Mouse (Mus musculus) mouse trophoblast stem cell (cell line): ENCODE measurements at regions not wholly inside any gene's neighbourhood (a gene's known extent, or its start where the extent isn't known, plus 50 kb on each side); places are given as distances from the start of the nearest gene placed in this dataset.
"Not testable (repeated sequence)": the region's sequence is repeated elsewhere in the genome, so short reads cannot be mapped to it uniquely, and the experiment has no call there.

ENCODE experiments used
- in situ Hi-C, 2 experiments: fragments of 300-500 bp; cut with MseI, MboI; formaldehyde crosslinking; loops; 2 replicates in 1 of 2; 3 replicates in 1 of 2; pipeline ENCODE4 v1.15.1; 2025

DNA sequence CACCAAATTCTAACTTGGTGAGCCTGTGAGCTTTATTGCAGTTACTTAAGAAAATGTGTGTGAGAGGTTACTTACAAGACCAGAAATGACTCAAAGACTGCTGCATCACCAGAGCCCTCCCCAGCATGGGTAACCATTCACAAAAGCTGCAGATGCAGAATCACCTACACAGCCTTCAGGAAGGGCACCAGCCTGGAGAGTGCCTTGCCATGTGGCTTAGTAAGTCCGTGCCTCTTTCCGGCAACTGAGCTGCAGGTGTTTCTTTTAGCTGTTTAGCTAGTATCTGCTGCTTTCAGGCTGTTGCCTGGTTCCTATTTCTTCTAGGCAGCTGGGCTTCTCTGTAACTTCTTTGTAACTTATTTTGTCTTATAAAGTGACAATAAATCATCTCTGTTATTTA lies 213.2 kb upstream of the Stxbp6 start:
- in situ Hi-C loops = no loop called here

DNA sequence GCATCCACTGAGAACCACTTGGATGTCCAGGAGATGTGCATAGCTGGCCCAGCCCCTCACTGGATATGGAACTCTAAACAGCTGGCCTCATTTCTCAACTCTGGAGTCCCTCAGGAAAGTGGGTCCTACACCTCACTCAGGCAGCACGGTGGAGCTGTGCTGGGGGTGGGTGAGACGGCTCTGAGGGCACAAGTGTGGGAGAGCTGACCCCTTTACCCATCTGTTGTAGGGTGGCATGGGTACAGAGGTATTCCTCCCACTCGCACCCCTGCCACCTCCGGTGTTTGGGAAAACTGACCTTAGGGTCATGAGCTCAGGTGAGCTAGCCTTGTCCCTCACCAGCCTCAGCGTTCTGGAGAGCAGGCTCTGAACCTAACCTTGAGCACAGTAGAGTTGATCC lies 181.8 kb upstream of the Stxbp6 start:
- in situ Hi-C loops = no loop called here

DNA sequence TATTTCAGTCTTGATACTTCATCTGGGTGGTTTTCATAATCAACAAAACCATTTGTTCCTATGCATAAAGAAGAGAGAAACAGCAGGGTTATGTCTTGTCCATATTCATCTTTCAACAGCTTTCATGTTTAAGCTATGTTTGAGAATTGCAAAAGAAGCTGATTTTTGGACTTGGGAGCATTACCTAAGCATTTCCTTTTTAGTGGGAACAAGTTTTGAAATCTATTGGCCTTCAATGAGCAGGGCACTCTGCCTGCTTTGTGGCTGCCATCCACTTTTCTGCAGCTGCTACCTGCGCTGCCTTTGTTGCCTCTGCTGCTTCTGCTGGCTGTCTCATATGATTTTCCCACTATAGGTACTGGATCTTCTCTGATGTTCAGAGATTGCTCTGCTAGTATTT lies 136.6 kb upstream of the Stxbp6 start:
- in situ Hi-C loops = no loop called here

DNA sequence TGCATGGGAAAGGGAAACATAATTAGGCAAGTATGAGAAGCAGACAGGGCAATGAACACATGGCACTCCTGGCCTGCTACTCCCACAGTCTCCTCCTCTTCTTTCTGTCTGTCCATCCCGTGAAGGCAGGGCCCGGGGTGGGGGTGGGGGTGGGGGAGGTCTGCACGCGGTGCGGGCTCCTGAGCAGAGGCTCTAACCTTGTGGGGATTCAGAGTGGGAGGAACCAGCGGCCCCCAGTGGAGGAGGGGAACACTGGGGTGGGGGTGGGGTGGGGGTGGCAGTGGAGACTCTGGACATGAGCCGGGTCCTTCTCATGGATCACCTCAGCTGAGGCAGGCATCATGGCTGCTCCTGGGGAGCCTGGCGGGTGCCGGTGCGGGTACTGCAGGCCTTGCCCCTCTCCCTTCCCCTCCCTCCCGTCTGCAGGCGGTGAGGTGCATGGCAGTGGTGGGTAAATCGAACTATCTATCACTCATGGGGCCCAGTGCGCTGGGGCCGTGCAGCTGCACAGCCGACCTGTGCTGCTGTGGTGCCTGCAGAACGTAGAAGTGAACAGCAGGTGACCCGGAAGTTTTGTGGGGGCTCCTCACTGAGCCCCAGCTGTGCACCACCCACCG lies 120.9 kb upstream of the Stxbp6 start:
- in situ Hi-C loops = no loop called here

DNA sequence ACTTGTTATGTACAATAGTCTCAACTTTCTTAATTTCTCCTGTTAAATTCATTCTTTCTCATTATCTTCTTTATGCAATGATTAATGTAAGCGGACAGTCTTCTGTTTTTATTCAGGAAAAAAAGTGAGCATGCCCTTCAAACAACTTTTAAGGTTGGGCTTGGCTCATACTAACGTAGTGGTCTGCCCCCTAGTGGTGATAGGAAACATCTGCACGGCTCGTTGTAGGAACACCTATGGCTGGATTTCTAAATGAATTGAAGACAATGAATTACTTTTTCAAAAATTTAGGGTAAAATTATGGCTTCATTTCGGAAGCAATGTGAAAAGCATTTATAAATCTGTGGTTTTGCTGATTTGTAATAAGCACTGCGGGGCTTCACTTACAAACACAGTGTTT lies 112.6 kb upstream of the Stxbp6 start:
- in situ Hi-C loops = no loop called here

DNA sequence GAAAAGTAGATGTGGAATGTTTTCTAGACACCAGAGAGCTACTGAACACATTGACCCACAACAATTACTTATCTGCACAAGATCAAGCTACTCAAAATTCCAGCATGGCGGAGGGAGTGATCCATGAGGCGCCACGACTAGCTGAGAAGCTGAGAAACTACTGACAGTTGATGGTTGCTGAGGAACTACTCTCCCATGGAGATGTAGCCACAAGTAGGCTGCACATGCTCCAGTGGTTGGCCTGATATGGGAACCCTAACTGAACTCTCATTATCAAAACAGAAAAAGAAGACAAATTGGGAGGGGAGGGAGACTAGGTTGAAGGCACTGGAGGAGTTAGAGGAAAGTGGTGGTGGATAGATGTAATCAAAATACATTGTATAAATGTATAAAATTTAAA lies 110.0 kb upstream of the Stxbp6 start:
- in situ Hi-C loops = no loop called here

DNA sequence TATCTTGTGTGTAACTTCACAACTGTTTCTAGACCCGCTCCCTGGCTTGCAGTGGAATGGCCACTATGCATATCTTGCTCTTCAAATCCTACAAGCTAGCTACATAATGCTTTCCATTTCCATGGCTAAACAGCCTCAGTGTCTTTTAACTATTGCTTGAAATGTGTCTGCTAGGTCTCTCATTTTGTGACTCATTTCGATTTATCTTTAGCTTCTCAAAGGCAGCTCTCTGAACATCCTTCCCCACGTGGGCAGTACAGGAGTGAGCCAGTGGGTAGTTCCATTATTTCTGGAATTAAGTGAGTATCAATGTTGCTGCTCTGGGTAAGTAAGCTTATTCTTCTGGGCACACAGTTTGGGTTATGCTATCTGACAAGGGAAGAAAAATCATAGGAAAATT lies 102.9 kb upstream of the Stxbp6 start:
- in situ Hi-C loops = no loop called here

GRCm38 (mm10) chr12:45175259-45175658 lies 100.8 kb upstream of the Stxbp6 start:
- in situ Hi-C loops = not testable (repeated sequence)

GRCm38 (mm10) chr12:45171927-45172642 lies 97.6 kb upstream of the Stxbp6 start:
- in situ Hi-C loops = loop anchor here in 1 of 2 experiments (25.0 kb wide), 1 partner anchor 160 kb away; no protein-coding TSS in a partner anchor

GRCm38 (mm10) chr12:45162011-45162410 lies 87.5 kb upstream of the Stxbp6 start:
- in situ Hi-C loops = loop anchor here (10.0 to 25.0 kb wide), 2 partner anchors 150 to 317 kb away; no protein-coding TSS in a partner anchor

DNA sequence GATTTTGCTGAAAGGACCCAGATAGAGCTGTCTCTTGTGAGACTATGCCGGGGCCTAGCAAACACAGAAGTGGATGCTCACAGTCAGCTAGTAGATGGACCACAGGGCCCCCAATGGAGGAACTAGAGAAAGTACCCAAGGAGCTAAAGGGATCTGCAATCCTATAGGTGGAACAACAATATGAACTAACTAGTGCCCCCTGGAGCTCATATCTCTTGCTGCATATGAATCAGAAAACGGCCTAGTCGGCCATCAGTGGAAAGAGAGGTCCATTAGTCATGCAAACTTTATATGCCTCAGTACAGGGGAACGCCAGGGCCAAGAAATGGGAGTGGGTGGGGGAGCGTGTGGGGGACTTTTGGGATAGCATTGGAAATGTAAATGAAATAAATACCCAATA lies 87.1 kb upstream of the Stxbp6 start:
- in situ Hi-C loops = loop anchor here (10.0 to 25.0 kb wide), 2 partner anchors 149 to 317 kb away; no protein-coding TSS in a partner anchor

DNA sequence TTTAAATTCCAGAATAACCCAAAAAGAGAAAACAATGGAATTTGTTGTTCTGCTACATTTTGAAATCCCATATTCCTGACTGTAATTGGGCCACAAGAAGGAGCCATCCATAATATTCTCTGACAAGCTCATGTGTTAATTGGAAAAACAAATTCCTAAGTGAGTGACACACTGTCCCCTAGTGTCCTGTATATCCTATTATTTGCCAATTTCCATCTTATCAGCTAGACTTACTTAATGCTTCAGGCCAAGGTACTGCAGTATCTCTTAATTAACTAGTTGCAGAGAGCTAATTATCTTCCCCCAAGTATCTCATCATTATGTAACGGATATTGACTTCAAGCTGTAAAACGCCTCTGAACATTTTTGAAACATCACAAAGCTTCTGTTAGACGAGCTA lies 84.5 kb upstream of the Stxbp6 start:
- in situ Hi-C loops = loop anchor here in 1 of 2 experiments (25.0 kb wide), 1 partner anchor 147 kb away; no protein-coding TSS in a partner anchor

GRCm38 (mm10) chr12:45137438-45138018 lies 63.0 kb upstream of the Stxbp6 start:
- in situ Hi-C loops = no loop called here

- in situ Hi-C loops = no loop called here
These were observed 58.9 kb upstream of the Stxbp6 start for GRCm38 (mm10) chr12:45133415-45133814.

GRCm38 (mm10) chr12:45131139-45131538 lies 56.6 kb upstream of the Stxbp6 start:
- in situ Hi-C loops = no loop called here

DNA sequence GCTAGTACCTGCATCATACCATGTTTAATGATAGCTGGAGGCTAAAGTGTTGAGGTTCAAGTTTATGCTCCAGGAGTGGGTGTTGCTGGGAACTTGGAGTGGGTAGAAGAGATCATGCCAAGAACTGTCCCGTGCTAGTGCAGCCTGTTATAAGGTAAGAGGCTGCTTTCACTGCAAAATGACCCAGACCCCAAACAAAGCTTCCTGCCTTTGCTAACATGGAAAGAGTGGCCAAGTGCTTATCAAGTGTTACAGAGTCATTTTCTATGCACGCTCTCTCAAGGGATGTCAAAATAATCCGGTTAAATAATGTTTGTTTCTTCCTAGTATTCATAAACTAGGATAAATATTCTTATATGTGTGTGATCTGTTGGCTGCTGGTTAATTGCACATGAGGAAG lies 51.4 kb upstream of the Stxbp6 start:
- in situ Hi-C loops = no loop called here
